Mouse (Mus musculus): ENCODE data around the gene Pdss2. TPM values are rescaled to one million over a fixed set of nuclear protein-coding genes. Genes with fewer than 3 reads are reported as not detected.

Pdss2 gene
- polyA plus RNA-seq, 1 experiment, result 13.1 TPM

DNA sequence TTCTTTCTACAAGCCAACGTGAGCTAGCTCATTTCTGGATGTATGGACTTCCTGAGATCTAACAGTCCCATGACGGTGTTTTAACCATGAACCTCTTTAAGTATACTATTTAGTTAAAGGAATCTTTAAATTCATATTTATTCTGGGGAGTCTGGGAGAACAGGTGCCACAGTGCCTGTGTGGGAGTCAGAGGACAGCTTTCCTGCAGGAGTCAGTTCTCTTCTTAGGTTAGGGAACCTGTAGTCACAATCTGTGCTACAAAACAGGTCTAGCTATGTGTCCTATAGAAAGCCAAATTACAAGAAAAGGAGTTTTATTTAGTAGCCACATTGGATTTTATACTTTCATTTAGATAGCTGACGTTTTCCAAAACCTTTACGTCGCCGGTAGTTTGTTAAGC is 141.7 kb downstream of the Pdss2 start:
- Histone ChIP-seq H3K4me1 (ENCODE audit: control insufficient read depth, insufficient read depth, low read length) (no peaks in the 10 kb centered on the region), H3K27me3 (ENCODE audit: control insufficient read depth, insufficient read depth, low read length, poor library complexity, severe bottlenecking) (no peaks in the 10 kb centered on the region), H3K36me3 (ENCODE audit: control insufficient read depth, insufficient read depth, low read length, poor library complexity, severe bottlenecking) (no peaks in the 10 kb centered on the region), H3K9me3 (replicated peaks; ENCODE audit: control insufficient read depth, insufficient read depth, low read length, poor library complexity, severe bottlenecking) (no peaks in the 10 kb centered on the region), H3K27ac (ENCODE audit: insufficient read depth, low read length) (no peak overlapping the region), H3K9ac (ENCODE audit: low read depth, poor library complexity, severe bottlenecking) (no peak overlapping the region), H3K4me3 (ENCODE audit: low read depth, low read length) (no peak overlapping the region)
- TF ChIP-seq CTCF (IDR thresholded peaks at IDR 0.05; ENCODE audit: low read depth, low read length) (no peak), POLR2A (IDR thresholded peaks at IDR 0.05; ENCODE audit: insufficient read depth, low read length) (no peak), EP300 (IDR thresholded peaks at IDR 0.05; ENCODE audit: insufficient read depth, low read depth, low read length) (no peak)

GRCm38 (mm10) chr10:43363431-43363851 is 142.2 kb downstream of the Pdss2 start:
- Histone ChIP-seq H3K27ac (ENCODE audit: insufficient read depth, low read length) (no peak overlapping the region), H3K9ac (ENCODE audit: low read depth, poor library complexity, severe bottlenecking) (no peak overlapping the region), H3K27me3 (ENCODE audit: control insufficient read depth, insufficient read depth, low read length, poor library complexity, severe bottlenecking) (no peaks in the 10 kb centered on the region), H3K4me1 (ENCODE audit: control insufficient read depth, insufficient read depth, low read length) (no peaks in the 10 kb centered on the region), H3K9me3 (replicated peaks; ENCODE audit: control insufficient read depth, insufficient read depth, low read length, poor library complexity, severe bottlenecking) (no peaks in the 10 kb centered on the region), H3K4me3 (ENCODE audit: low read depth, low read length) (no peak overlapping the region), H3K36me3 (ENCODE audit: control insufficient read depth, insufficient read depth, low read length, poor library complexity, severe bottlenecking) (no peaks in the 10 kb centered on the region)
- TF ChIP-seq CTCF (IDR thresholded peaks at IDR 0.05; ENCODE audit: low read depth, low read length) (no peak), EP300 (IDR thresholded peaks at IDR 0.05; ENCODE audit: insufficient read depth, low read depth, low read length) (no peak)

DNA sequence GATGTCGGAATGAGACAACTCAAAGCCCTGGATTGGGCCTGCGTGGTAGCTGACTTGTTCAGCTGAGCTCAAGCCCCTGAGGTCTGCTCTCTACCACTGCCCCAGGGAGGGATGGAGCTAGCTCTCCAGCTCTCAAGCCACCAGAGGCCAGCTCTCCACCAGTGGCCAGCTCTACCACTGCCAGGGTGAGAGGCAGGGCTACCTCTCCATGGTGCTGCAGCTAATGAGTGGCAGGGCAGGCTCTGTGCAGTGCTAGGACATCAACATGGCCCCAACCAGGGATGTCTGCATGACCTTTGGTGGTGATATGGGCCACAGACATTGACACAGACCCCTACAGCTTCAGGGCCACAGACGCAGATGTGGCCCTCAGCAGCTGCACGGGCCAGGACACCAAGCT is 144.6 kb downstream of the Pdss2 start:
- H3K4me1 ChIP-seq (ENCODE audit: control insufficient read depth, insufficient read depth, low read length), result no peaks in the 10 kb centered on the region
- no peak for TF ChIP-seq EP300 (IDR thresholded peaks at IDR 0.05; ENCODE audit: insufficient read depth, low read depth, low read length)
- no peak for TF ChIP-seq POLR2A (IDR thresholded peaks at IDR 0.05; ENCODE audit: insufficient read depth, low read length)
- TF ChIP-seq CTCF (IDR thresholded peaks at IDR 0.05; ENCODE audit: low read depth, low read length), result no peak
- H3K27me3 ChIP-seq (ENCODE audit: control insufficient read depth, insufficient read depth, low read length, poor library complexity, severe bottlenecking), result no peaks in the 10 kb centered on the region
- no peak overlapping the region for H3K9ac ChIP-seq (ENCODE audit: low read depth, poor library complexity, severe bottlenecking)
- H3K4me3 ChIP-seq (ENCODE audit: low read depth, low read length), result no peak overlapping the region
- no peaks in the 10 kb centered on the region for H3K9me3 ChIP-seq (replicated peaks; ENCODE audit: control insufficient read depth, insufficient read depth, low read length, poor library complexity, severe bottlenecking)
- H3K36me3 ChIP-seq (ENCODE audit: control insufficient read depth, insufficient read depth, low read length, poor library complexity, severe bottlenecking), result no peaks in the 10 kb centered on the region
- no peak overlapping the region for H3K27ac ChIP-seq (ENCODE audit: insufficient read depth, low read length)

- Histone ChIP-seq H3K27ac (ENCODE audit: insufficient read depth, low read length) (no peak overlapping the region), H3K4me3 (ENCODE audit: low read depth, low read length) (no peak overlapping the region), H3K9me3 (replicated peaks; ENCODE audit: control insufficient read depth, insufficient read depth, low read length, poor library complexity, severe bottlenecking) (no peaks in the 10 kb centered on the region), H3K27me3 (ENCODE audit: control insufficient read depth, insufficient read depth, low read length, poor library complexity, severe bottlenecking) (no peaks in the 10 kb centered on the region), H3K36me3 (ENCODE audit: control insufficient read depth, insufficient read depth, low read length, poor library complexity, severe bottlenecking) (no peaks in the 10 kb centered on the region), H3K4me1 (ENCODE audit: control insufficient read depth, insufficient read depth, low read length) (no peaks in the 10 kb centered on the region), H3K9ac (ENCODE audit: low read depth, poor library complexity, severe bottlenecking) (no peak overlapping the region)
- TF ChIP-seq POLR2A (IDR thresholded peaks at IDR 0.05; ENCODE audit: insufficient read depth, low read length), result no peak
- TF ChIP-seq CTCF (IDR thresholded peaks at IDR 0.05; ENCODE audit: low read depth, low read length), result no peak
- no peak for TF ChIP-seq EP300 (IDR thresholded peaks at IDR 0.05; ENCODE audit: insufficient read depth, low read depth, low read length)
Measured at GRCm38 (mm10) chr10:43368611-43369010, 147.3 kb downstream of the Pdss2 start.

DNA sequence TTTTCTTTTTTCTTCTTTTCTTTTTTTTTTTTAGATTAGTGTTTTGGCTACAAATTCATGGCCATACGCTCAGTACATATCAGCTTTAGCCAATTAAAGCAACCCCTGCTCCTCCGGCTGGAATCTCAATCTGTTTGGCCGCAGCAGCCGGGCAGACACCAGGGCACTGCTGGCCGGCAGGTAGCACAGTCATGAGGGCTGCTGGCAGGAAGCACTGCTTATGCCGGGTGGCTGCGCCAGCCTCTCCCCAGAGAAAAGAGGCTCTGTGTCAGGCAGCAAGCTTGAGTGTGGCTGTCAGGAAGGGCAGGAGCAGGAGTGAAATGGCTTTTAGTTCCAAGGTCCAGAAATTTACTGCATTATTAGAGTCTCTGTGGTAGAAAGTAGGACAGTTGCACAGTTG is 151.0 kb downstream of the Pdss2 start:
- no peak overlapping the region for H3K4me3 ChIP-seq (ENCODE audit: low read depth, low read length)
- no peaks in the 10 kb centered on the region for H3K27me3 ChIP-seq (ENCODE audit: control insufficient read depth, insufficient read depth, low read length, poor library complexity, severe bottlenecking)
- H3K9ac ChIP-seq (ENCODE audit: low read depth, poor library complexity, severe bottlenecking), result no peak overlapping the region
- no peaks in the 10 kb centered on the region for H3K36me3 ChIP-seq (ENCODE audit: control insufficient read depth, insufficient read depth, low read length, poor library complexity, severe bottlenecking)
- H3K9me3 ChIP-seq (replicated peaks; ENCODE audit: control insufficient read depth, insufficient read depth, low read length, poor library complexity, severe bottlenecking), result no peaks in the 10 kb centered on the region
- TF ChIP-seq EP300 (IDR thresholded peaks at IDR 0.05; ENCODE audit: insufficient read depth, low read depth, low read length) (no peak), POLR2A (IDR thresholded peaks at IDR 0.05; ENCODE audit: insufficient read depth, low read length) (no peak)
- H3K27ac ChIP-seq (ENCODE audit: insufficient read depth, low read length), result no peak overlapping the region
- H3K4me1 ChIP-seq (ENCODE audit: control insufficient read depth, insufficient read depth, low read length), result no peaks in the 10 kb centered on the region

DNA sequence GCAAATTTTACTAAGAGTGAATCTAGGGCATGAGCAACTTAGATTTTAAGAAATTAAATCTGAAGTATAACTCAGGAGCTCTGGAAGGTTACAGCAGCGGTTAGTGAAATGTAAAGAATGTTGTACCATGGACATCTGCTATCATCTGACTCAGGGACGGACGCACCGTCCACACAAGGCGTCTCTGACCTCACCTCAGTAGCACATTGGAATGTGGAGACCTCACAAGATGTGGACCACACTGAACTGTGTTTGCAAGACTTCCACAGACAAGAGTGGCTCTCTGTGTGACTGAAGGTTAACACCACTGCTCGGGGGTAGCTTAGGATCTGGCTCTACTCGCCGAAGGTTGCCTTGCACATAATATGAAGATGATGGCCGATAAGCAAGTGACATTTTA is 151.7 kb downstream of the Pdss2 start:
- H3K9ac ChIP-seq (ENCODE audit: low read depth, poor library complexity, severe bottlenecking), result no peak overlapping the region
- no peaks in the 10 kb centered on the region for H3K27me3 ChIP-seq (ENCODE audit: control insufficient read depth, insufficient read depth, low read length, poor library complexity, severe bottlenecking)
- no peak overlapping the region for H3K27ac ChIP-seq (ENCODE audit: insufficient read depth, low read length)
- H3K4me1 ChIP-seq (ENCODE audit: control insufficient read depth, insufficient read depth, low read length), result no peaks in the 10 kb centered on the region
- TF ChIP-seq CTCF (IDR thresholded peaks at IDR 0.05; ENCODE audit: low read depth, low read length) (no peak), EP300 (IDR thresholded peaks at IDR 0.05; ENCODE audit: insufficient read depth, low read depth, low read length) (no peak), POLR2A (IDR thresholded peaks at IDR 0.05; ENCODE audit: insufficient read depth, low read length) (no peak)
- no peaks in the 10 kb centered on the region for H3K36me3 ChIP-seq (ENCODE audit: control insufficient read depth, insufficient read depth, low read length, poor library complexity, severe bottlenecking)
- H3K9me3 ChIP-seq (replicated peaks; ENCODE audit: control insufficient read depth, insufficient read depth, low read length, poor library complexity, severe bottlenecking), result no peaks in the 10 kb centered on the region
- no peak overlapping the region for H3K4me3 ChIP-seq (ENCODE audit: low read depth, low read length)
